Mouse (Mus musculus): ENCODE measurements at regions not wholly inside any gene's neighbourhood (a gene's known extent, or its start where the extent isn't known, plus 50 kb on each side); places are given as distances from the start of the nearest gene placed in this dataset.

- DNase-seq (ENCODE audit: low spot score in 2 of 2), result no peak
These were observed 665.2 kb upstream of the Fam92a start for GRCm38 (mm10) chr4:12837097-12837426.

GRCm38 (mm10) chr4:12836326-12837096, 664.7 kb upstream of the Fam92a start:
- no peak for DNase-seq (ENCODE audit: low spot score in 2 of 2)

GRCm38 (mm10) chr4:12826419-12826818, 654.6 kb upstream of the Fam92a start:
- no peak for DNase-seq (ENCODE audit: low spot score in 2 of 2)

- DNase-seq (ENCODE audit: low spot score in 2 of 2), result no peak
These were observed 642.4 kb upstream of the Fam92a start for GRCm38 (mm10) chr4:12814251-12814650.

GRCm38 (mm10) chr4:12801186-12801585, 629.4 kb upstream of the Fam92a start:
- no peak for DNase-seq (ENCODE audit: low spot score in 2 of 2)

- peak; percentile 25 to 73 for DNase-seq (ENCODE audit: low spot score in 2 of 2)
These were observed 627.7 kb upstream of the Fam92a start for GRCm38 (mm10) chr4:12799564-12799963.

GRCm38 (mm10) chr4:12792764-12793422, 621.1 kb upstream of the Fam92a start:
- no peak for DNase-seq (ENCODE audit: low spot score in 2 of 2)

- DNase-seq (ENCODE audit: low spot score in 2 of 2), result no peak
These were observed 620.2 kb upstream of the Fam92a start for GRCm38 (mm10) chr4:12791786-12792674.

- no peak for DNase-seq (ENCODE audit: low spot score in 2 of 2)
These were observed 614.0 kb upstream of the Fam92a start for GRCm38 (mm10) chr4:12785840-12786239.

GRCm38 (mm10) chr4:12784479-12784878, 612.7 kb upstream of the Fam92a start:
- DNase-seq (ENCODE audit: low spot score in 2 of 2), result no peak

GRCm38 (mm10) chr4:12784068-12784467, 612.3 kb upstream of the Fam92a start:
- DNase-seq (ENCODE audit: low spot score in 2 of 2), result no peak

GRCm38 (mm10) chr4:12781969-12782904, 610.4 kb upstream of the Fam92a start:
- no peak for DNase-seq (ENCODE audit: low spot score in 2 of 2)

GRCm38 (mm10) chr4:12780254-12780653, 608.4 kb upstream of the Fam92a start:
- DNase-seq (ENCODE audit: low spot score in 2 of 2), result no peak

- DNase-seq (ENCODE audit: low spot score in 2 of 2), result no peak
These were observed 607.4 kb upstream of the Fam92a start for GRCm38 (mm10) chr4:12779211-12779610.

- DNase-seq (ENCODE audit: low spot score in 2 of 2), result no peak
These were observed 606.3 kb upstream of the Fam92a start for GRCm38 (mm10) chr4:12778163-12778562.

GRCm38 (mm10) chr4:12776217-12776578, 604.4 kb upstream of the Fam92a start:
- no peak for DNase-seq (ENCODE audit: low spot score in 2 of 2)

GRCm38 (mm10) chr4:12775524-12776216, 603.9 kb upstream of the Fam92a start:
- no peak for DNase-seq (ENCODE audit: low spot score in 2 of 2)

- no peak for DNase-seq (ENCODE audit: low spot score in 2 of 2)
These were observed 603.3 kb upstream of the Fam92a start for GRCm38 (mm10) chr4:12775090-12775489.

- DNase-seq (ENCODE audit: low spot score in 2 of 2), result no peak
These were observed 602.9 kb upstream of the Fam92a start for GRCm38 (mm10) chr4:12774671-12775070.

- no peak for DNase-seq (ENCODE audit: low spot score in 2 of 2)
These were observed 601.4 kb upstream of the Fam92a start for GRCm38 (mm10) chr4:12773201-12773600.

Measured in right cerebral cortex, postnatal 36 days (tissue).